In genomic region chr9:106592158-106592557, GRCm38 (mm10) we compare ENCODE assay signal across 26 mouse cellular contexts. TPM values are rescaled to one million over a fixed set of nuclear protein-coding genes. Genes with fewer than 3 reads are reported as not detected.
DNase-seq lines count a peak whose midpoint lies in the region; ATAC-seq lines count a peak whose summit lies in the region.
"Had no signal": no experiment of that assay in that cellular context is flagged by ENCODE, and none has a peak within 500 bp of the region (broad histone marks: within the 10 kb centered on the region; RNA-seq: fewer than 3 reads in every experiment).

No protein-coding gene starts in this region.

- 70% methylated on average over 5 of the region's 5 CpGs for WGBS in liver, embryonic 12.5 days (ENCODE audit: insufficient replicate concordance)

- no peak for ATAC-seq in liver, embryonic 12.5 days
- ATAC-seq: forebrain, embryonic 15.5 days had no signal

- peak; percentile 13 for DNase-seq in heart, adult 11 months
- DNase-seq in heart, postnatal 4 days: no peak
- peak; percentile 55 for DNase-seq in brain, adult 2 months (ENCODE audit: low read depth, low spot score)
- DNase-seq in telencephalon, adult 2 months (ENCODE audit: low read depth, low spot score): peak; percentile 58
- DNase-seq: adrenal gland, adult 2 months; adrenal gland, postnatal 10 days; adrenal gland, postnatal 25 days; cerebellum, adult 11-12 months; cerebellum, adult 2 months; cerebellum, adult 9-10 months; cerebellum, postnatal 10 days; cerebellum, postnatal 25 days had no signal

- no peak overlapping the region for H3K9ac ChIP-seq in liver, embryonic 12.5 days
- H3K9ac ChIP-seq: embryonic facial prominence, embryonic 13.5 days; embryonic facial prominence, embryonic 15.5 days; forebrain, embryonic 12.5 days; forebrain, embryonic 15.5 days had no signal

- no peak overlapping the region for H3K27ac ChIP-seq in liver, embryonic 12.5 days
- H3K27ac ChIP-seq: embryonic facial prominence, embryonic 13.5 days; embryonic facial prominence, embryonic 15.5 days; forebrain, embryonic 10.5 days; forebrain, embryonic 12.5 days; forebrain, embryonic 15.5 days had no signal

- no peaks in the 10 kb centered on the region for H3K9me3 ChIP-seq in liver, embryonic 12.5 days (replicated peaks)
- H3K9me3 ChIP-seq: embryonic facial prominence, embryonic 13.5 days; embryonic facial prominence, embryonic 15.5 days; forebrain, embryonic 10.5 days; forebrain, embryonic 12.5 days; forebrain, embryonic 15.5 days had no signal

- H3K36me3 ChIP-seq in liver, embryonic 12.5 days: no peaks in the 10 kb centered on the region
- H3K36me3 ChIP-seq: embryonic facial prominence, embryonic 13.5 days; embryonic facial prominence, embryonic 15.5 days; forebrain, embryonic 10.5 days; forebrain, embryonic 12.5 days; forebrain, embryonic 15.5 days had no signal

- no peak overlapping the region for H3K4me3 ChIP-seq in liver, embryonic 12.5 days
- H3K4me3 ChIP-seq: embryonic facial prominence, embryonic 13.5 days; embryonic facial prominence, embryonic 15.5 days; erythroblast, embryonic 14.5 days; forebrain, embryonic 10.5 days; forebrain, embryonic 12.5 days; forebrain, embryonic 15.5 days had no signal

- no peaks in the 10 kb centered on the region for H3K27me3 ChIP-seq in liver, embryonic 12.5 days (replicated peaks)
- H3K27me3 ChIP-seq: embryonic facial prominence, embryonic 13.5 days; embryonic facial prominence, embryonic 15.5 days; forebrain, embryonic 12.5 days; forebrain, embryonic 15.5 days had no signal

- no peak overlapping the region for H3K4me2 ChIP-seq in liver, embryonic 12.5 days
- H3K4me2 ChIP-seq: embryonic facial prominence, embryonic 13.5 days; embryonic facial prominence, embryonic 15.5 days; forebrain, embryonic 12.5 days; forebrain, embryonic 15.5 days had no signal

- no peaks in the 10 kb centered on the region for H3K4me1 ChIP-seq in liver, embryonic 12.5 days
- H3K4me1 ChIP-seq: embryonic facial prominence, embryonic 15.5 days; forebrain, embryonic 10.5 days; forebrain, embryonic 12.5 days; forebrain, embryonic 15.5 days had no signal

RNA-seq across cellular contexts. Expression of gene Iqcf4, which starts 21.4 kb away (rescaled TPM):
- total RNA-seq in heart, postnatal 4 days (2021): not detected
- polyA plus RNA-seq in liver, embryonic 12.5 days (2016; fragmentation: Nextera tagmentation; extraction: Ambion mirVana): not detected in 2 replicates
- total RNA-seq: adrenal gland, adult 2 months; adrenal gland, postnatal 10 days; adrenal gland, postnatal 25 days; adrenal gland, postnatal 4 days; ES-E14; MEL had no signal
- polyA plus RNA-seq: adrenal gland, adult 2 months; C2C12; cerebellum, adult 2 months; cortical plate, adult 2 months; embryonic facial prominence, embryonic 11.5 days; embryonic facial prominence, embryonic 13.5 days; embryonic facial prominence, embryonic 15.5 days; erythroblast, embryonic 14.5 days; forebrain, embryonic 10.5 days; forebrain, embryonic 12.5 days; forebrain, embryonic 15.5 days; frontal cortex, adult 2 months had no signal

RNA-seq across cellular contexts. Expression of gene Iqcf3, which starts 30.7 kb away (rescaled TPM):
- not detected for total RNA-seq in heart, postnatal 4 days (2021)
- polyA plus RNA-seq in liver, embryonic 12.5 days (2016; fragmentation: Nextera tagmentation; extraction: Ambion mirVana): not detected in 2 replicates
- total RNA-seq: adrenal gland, adult 2 months; adrenal gland, postnatal 10 days; adrenal gland, postnatal 25 days; adrenal gland, postnatal 4 days; ES-E14; MEL had no signal
- polyA plus RNA-seq: adrenal gland, adult 2 months; C2C12; cerebellum, adult 2 months; cortical plate, adult 2 months; embryonic facial prominence, embryonic 11.5 days; embryonic facial prominence, embryonic 13.5 days; embryonic facial prominence, embryonic 15.5 days; erythroblast, embryonic 14.5 days; forebrain, embryonic 10.5 days; forebrain, embryonic 12.5 days; forebrain, embryonic 15.5 days; frontal cortex, adult 2 months had no signal

RNA-seq across cellular contexts. Expression of gene Iqcf6, which starts 34.2 kb away (rescaled TPM):
- total RNA-seq in heart, postnatal 4 days (2021): not detected
- not detected in 2 replicates for polyA plus RNA-seq in liver, embryonic 12.5 days (2016; fragmentation: Nextera tagmentation; extraction: Ambion mirVana)
- total RNA-seq: adrenal gland, adult 2 months; adrenal gland, postnatal 10 days; adrenal gland, postnatal 25 days; adrenal gland, postnatal 4 days; ES-E14; MEL had no signal
- polyA plus RNA-seq: adrenal gland, adult 2 months; C2C12; cerebellum, adult 2 months; cortical plate, adult 2 months; embryonic facial prominence, embryonic 11.5 days; embryonic facial prominence, embryonic 13.5 days; embryonic facial prominence, embryonic 15.5 days; erythroblast, embryonic 14.5 days; forebrain, embryonic 10.5 days; forebrain, embryonic 12.5 days; forebrain, embryonic 15.5 days; frontal cortex, adult 2 months had no signal
